Mouse (Mus musculus) liver, embryonic 16.5 days (tissue): ENCODE results near the gene Tmem30b. TPM values are rescaled to one million over a fixed set of nuclear protein-coding genes. Genes with fewer than 3 reads are reported as not detected.
"Not testable (repeated sequence)": the region's sequence is repeated elsewhere in the genome, so short reads cannot be mapped to it uniquely, and the experiment has no call there.

Experiments used
- ATAC-seq: fragments of 200-750 bp; cut with Nextera tagmentation; 2 replicates; pipeline ENCODE4 v1.8.0; 2017; ENCODE audit warnings: low read depth, mild to moderate bottlenecking, moderate number of reproducible peaks, moderate library complexity
- H3K27ac ChIP-seq: fragments of 300-500 bp; sonication (generic); 2 replicates; pipeline ENCODE4 v1.5.1; 2014; ENCODE audit warnings: mild to moderate bottlenecking, low read length
- H3K27me3 ChIP-seq: fragments of 300-500 bp; sonication (generic); 2 replicates; pipeline ENCODE4 v1.6.1; 2014; ENCODE audit warnings: low read depth, low read length, mixed read lengths; ENCODE audit not compliant: control insufficient read depth, insufficient read depth
- H3K36me3 ChIP-seq: fragments of 300-500 bp; sonication (generic); 2 replicates; pipeline ENCODE4 v1.6.1; 2014; ENCODE audit warnings: mild to moderate bottlenecking; ENCODE audit not compliant: control insufficient read depth, insufficient read depth
- H3K4me1 ChIP-seq: fragments of 300-500 bp; sonication (generic); 2 replicates; pipeline ENCODE4 v1.6.1; 2014; ENCODE audit warnings: low read depth, low read length, mixed read lengths; ENCODE audit not compliant: control insufficient read depth
- H3K4me2 ChIP-seq: fragments of 300-500 bp; sonication (generic); 2 replicates; pipeline ENCODE4 v1.6.1; 2014; ENCODE audit warnings: low read depth, low read length, mixed read lengths
- H3K4me3 ChIP-seq: fragments of 300-500 bp; sonication (generic); 2 replicates; pipeline ENCODE4 v1.5.1; 2014; ENCODE audit warnings: low read depth, mild to moderate bottlenecking, low read length
- H3K9ac ChIP-seq: fragments of 300-500 bp; sonication (generic); 2 replicates; pipeline ENCODE4 v1.6.1; 2014; ENCODE audit warnings: low read depth, low read length
- H3K9me3 ChIP-seq: fragments of 300-500 bp; sonication (generic); replicated peaks from 2 replicates; pipeline ENCODE4 v1.6.1; 2016; ENCODE audit warnings: low read length; ENCODE audit not compliant: control insufficient read depth
- WGBS: fragments of 180-500 bp; shearing (Covaris S2); extraction: QIAGEN DNeasy Blood & Tissue Kit; methylation state at CpG from one replicate; pipeline ENCODE4 v1.1.7; 2014; ENCODE audit not compliant: insufficient replicate concordance; 5-methylcytosine and 5-hydroxymethylcytosine counted together
- polyA plus RNA-seq: library from polyadenylated mRNA; unstranded; fragments of >200 nt; fragmentation: Nextera tagmentation; extraction: Ambion mirVana; gene quantifications from 2 replicates; pipeline ENCODE4 v1.2.1, GENCODE M21; 2015

The Tmem30b gene
- polyA plus RNA-seq, 1 experiment from 2014 or later: 14.4 TPM

DNA sequence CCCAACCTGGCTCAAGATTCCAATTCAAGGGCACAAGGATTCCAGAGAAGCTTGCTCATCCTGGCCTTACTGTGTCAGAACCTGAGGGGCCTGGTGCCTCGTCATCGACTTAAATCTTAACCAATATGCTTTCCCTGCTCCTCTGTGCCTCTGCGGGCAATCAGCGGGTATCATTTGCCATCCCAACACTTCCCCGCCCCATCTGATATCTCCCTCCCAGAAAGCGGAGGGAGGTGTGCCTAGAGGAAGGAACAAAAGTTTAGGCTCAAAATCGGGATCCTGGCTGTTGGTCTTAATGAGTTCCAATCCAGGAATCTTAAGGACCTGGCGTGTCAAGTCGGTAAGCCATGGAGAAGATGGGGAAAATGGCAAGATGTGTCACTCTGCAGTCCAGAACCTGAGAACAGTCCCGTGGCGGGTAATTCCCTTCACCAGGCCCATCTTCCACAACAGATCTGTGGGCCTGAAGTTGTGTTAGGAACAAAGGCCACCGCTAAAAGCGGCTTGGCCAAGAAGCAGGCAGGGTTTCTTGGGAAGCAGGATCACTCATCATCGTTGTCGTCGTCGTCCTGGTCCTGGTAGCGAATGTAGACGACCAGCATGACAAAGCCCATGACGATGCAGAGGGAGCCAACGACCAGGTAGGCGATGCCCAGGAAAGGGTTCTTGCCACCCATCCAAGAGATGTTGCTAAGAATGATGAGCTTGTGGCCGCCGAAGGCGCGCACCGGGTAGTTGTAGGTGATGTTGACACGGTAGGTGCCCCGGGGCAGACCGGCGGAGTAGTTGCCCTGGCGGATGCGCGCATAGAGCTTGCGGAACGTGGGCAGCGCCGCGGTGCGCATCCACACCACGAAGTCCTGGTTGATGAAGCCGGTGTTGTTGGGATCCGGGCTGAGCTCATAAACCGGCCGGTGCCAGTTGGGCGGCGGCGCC lies 1.2 kb downstream of the Tmem30b start:
- H3K27me3 ChIP-seq: peaks cover 48% of the 10 kb centered on the region
- ATAC-seq: no peak
- H3K36me3 ChIP-seq: no peaks in the 10 kb centered on the region
- H3K9me3 ChIP-seq: no peaks in the 10 kb centered on the region
- peak overlapping the region; percentile 54; the same call in 1 of the 2 replicates for H3K9ac ChIP-seq
- H3K27ac ChIP-seq: no peak overlapping the region
- WGBS: 14% methylated on average over 48 of the region's 48 CpGs
- peak overlapping the region; percentile 53 for H3K4me3 ChIP-seq
- H3K4me1 ChIP-seq: no peaks in the 10 kb centered on the region; the same call in 1 of the 2 replicates
- peak overlapping the region; percentile 57 for H3K4me2 ChIP-seq

DNA sequence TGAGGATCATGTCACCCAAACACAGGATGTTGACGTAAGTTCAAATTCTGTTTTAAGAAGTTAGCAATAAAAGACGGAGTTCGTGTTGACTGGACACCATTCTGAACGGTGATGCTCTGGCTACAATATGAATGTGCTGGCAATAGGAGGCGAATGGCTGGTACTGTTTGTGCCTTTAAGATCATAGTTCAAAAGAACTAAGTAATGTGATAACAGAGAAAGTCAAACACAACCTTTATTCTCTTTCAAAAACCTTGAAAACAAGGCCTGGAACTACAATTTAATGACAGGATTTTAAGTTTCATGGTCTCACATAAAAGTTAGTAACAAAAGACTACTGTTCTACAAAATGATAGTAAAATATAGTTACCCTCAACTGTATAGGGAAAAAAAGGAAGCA lies 3.0 kb downstream of the Tmem30b start:
- WGBS: 60% methylated on average over 5 of the region's 5 CpGs
- H3K9me3 ChIP-seq: no peaks in the 10 kb centered on the region
- H3K27ac ChIP-seq: no peak overlapping the region
- no peak for ATAC-seq
- H3K36me3 ChIP-seq: no peaks in the 10 kb centered on the region
- no peak overlapping the region for H3K9ac ChIP-seq
- H3K4me1 ChIP-seq: no peaks in the 10 kb centered on the region; the same call in 1 of the 2 replicates
- H3K4me2 ChIP-seq: no peak overlapping the region
- H3K27me3 ChIP-seq: peaks cover 40% of the 10 kb centered on the region
- H3K4me3 ChIP-seq: no peak overlapping the region

DNA sequence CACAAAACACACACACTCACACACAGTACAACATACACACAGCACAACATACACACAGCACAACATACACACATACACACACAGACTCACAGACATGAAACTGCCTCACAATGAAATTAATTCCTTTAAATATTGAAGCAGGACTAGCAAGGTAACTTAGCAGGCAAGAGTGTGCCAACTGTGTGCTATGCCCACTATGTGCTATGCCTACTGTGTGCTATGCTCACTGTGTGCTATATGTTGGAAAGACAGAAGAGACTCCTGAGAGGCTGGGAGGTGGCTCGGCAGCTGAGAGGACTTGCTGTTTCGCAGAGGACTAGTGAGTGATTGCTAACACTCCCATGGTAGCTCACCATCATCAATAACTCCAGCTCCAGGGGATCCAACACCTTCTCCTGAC lies 5.8 kb downstream of the Tmem30b start:
- H3K4me1 ChIP-seq: no peaks in the 10 kb centered on the region; the same call in 1 of the 2 replicates
- no peaks in the 10 kb centered on the region for H3K9me3 ChIP-seq
- no peak overlapping the region for H3K4me2 ChIP-seq
- ATAC-seq: no peak
- 81% methylated on average over 2 of the region's 2 CpGs for WGBS
- H3K27ac ChIP-seq: no peak overlapping the region
- no peak overlapping the region for H3K4me3 ChIP-seq
- no peaks in the 10 kb centered on the region for H3K36me3 ChIP-seq
- peaks cover 12% of the 10 kb centered on the region for H3K27me3 ChIP-seq
- H3K9ac ChIP-seq: no peak overlapping the region

DNA sequence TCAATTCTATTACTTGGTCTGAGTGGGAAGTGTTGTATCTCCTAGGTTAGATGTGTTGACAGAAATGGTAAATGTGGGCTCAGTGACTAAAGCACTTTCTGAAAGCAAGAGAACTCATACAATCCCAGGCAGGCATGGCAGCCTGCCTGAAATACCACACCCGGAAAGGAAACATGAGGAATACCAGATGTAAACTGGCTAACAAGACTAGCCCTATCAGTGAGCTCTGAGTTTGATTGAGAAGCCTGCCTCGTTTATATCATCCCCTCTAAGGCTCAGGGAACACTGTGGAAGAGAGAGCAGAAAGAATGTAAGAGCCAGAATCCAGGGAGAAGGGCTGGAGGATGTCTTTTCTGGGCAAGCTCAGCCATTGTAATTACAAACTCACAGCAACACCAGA lies 7.0 kb downstream of the Tmem30b start:
- H3K9me3 ChIP-seq: no peaks in the 10 kb centered on the region
- H3K36me3 ChIP-seq: no peaks in the 10 kb centered on the region
- WGBS: 41% methylated on average over 2 of the region's 2 CpGs
- H3K4me3 ChIP-seq: no peak overlapping the region
- ATAC-seq: no peak
- no peaks in the 10 kb centered on the region; the same call in 1 of the 2 replicates for H3K4me1 ChIP-seq
- H3K9ac ChIP-seq: no peak overlapping the region
- H3K27me3 ChIP-seq: no peaks in the 10 kb centered on the region; the same call in 1 of the 2 replicates
- H3K4me2 ChIP-seq: no peak overlapping the region
- H3K27ac ChIP-seq: no peak overlapping the region

DNA sequence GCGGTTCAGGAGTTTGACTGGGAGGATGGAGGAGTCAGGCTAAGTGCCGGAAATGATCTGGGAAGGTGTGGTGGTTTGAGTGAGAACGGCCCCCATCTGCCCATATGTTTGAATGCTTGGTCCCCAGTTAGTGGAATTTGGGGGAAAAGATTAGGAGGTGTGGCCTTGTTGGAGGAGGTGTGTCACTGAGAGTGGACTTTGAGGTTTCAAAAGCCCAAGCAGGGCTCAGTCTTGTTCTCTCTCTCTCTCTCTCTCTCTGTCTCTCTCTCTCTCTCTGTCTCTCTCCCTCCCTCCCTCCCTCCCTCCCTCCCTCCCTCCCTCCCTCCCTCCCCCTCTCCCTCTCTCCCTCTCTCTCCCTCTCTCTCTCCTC lies 8.1 kb downstream of the Tmem30b start:
- H3K36me3 ChIP-seq, H3K27me3 ChIP-seq, H3K9ac ChIP-seq, H3K9me3 ChIP-seq, H3K4me1 ChIP-seq: not testable (repeated sequence)
- ATAC-seq: peak; percentile 32
- Histone ChIP-seq H3K4me3 (peak overlapping the region; percentile 45), H3K4me2 (peak overlapping the region; percentile 51), H3K27ac (peak overlapping the region; percentile 26; the same call in 1 of the 2 replicates)
- WGBS: 34% methylated on average over 3 of the region's 3 CpGs

DNA sequence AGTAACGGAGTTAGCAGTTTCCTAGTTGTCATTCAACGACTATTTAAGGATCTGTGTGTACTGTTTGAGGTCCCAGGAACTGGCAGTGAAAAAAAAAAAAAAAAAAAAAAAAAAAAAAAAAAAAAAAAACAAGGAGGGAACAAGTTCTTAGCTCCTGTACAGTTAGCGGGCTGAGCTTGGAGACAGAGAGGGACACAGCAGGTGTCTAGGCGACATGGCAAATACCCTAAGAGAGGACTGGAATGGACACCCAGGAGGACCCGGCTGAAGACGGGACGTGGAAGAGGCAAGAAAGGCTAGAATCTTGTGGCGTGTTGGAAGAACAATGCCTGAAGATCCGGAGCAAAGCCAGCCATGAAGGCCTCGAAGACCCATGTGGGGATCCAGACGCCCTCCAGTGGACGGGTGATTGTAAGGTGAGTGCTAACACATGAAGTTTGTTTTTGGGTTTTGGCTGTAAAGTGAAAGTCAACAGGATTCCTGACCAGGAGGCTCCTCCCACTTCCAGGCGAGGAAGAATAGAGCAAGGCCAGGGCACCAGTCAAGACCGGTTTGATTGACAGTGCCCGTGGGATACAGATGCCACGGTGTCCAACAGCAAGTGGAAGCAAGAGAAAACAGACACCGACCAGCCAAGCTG lies 8.6 kb downstream of the Tmem30b start:
- Histone ChIP-seq H3K9ac (no peak overlapping the region), H3K9me3 (no peaks in the 10 kb centered on the region), H3K27me3 (no peaks in the 10 kb centered on the region), H3K4me3 (peak overlapping the region; percentile 45), H3K4me2 (peak overlapping the region; percentile 51), H3K27ac (peak overlapping the region; percentile 26; the same call in 1 of the 2 replicates), H3K4me1 (no peaks in the 10 kb centered on the region; the same call in 1 of the 2 replicates), H3K36me3 (no peaks in the 10 kb centered on the region)
- WGBS: 18% methylated on average over 17 of the region's 17 CpGs
- peak; percentile 70 for ATAC-seq

- 10% methylated on average over 9 of the region's 9 CpGs for WGBS
- no peak overlapping the region for H3K27ac ChIP-seq
- no peak for ATAC-seq
Observed at GRCm38 (mm10) chr12:73534591-73534990, 11.6 kb downstream of the Tmem30b start.

GRCm38 (mm10) chr12:73531889-73532479 lies 14.2 kb downstream of the Tmem30b start:
- Histone ChIP-seq H3K27me3 (no peaks in the 10 kb centered on the region), H3K9ac (no peak overlapping the region), H3K36me3 (no peaks in the 10 kb centered on the region), H3K4me2 (no peak overlapping the region), H3K27ac (no peak overlapping the region), H3K4me3 (no peak overlapping the region), H3K9me3 (no peaks in the 10 kb centered on the region), H3K4me1 (no peaks in the 10 kb centered on the region)
- WGBS: 69% methylated on average over 11 of the region's 11 CpGs
- ATAC-seq: no peak

More at GRCm38 (mm10) chr12:73534591-73534990, 11.6 kb downstream of the Tmem30b start:
- no peak overlapping the region for H3K9ac ChIP-seq
- H3K27me3 ChIP-seq: no peaks in the 10 kb centered on the region
- no peaks in the 10 kb centered on the region for H3K9me3 ChIP-seq
- H3K4me1 ChIP-seq: no peaks in the 10 kb centered on the region; the same call in 1 of the 2 replicates
- no peaks in the 10 kb centered on the region for H3K36me3 ChIP-seq
- no peak overlapping the region for H3K4me2 ChIP-seq
- H3K4me3 ChIP-seq: no peak overlapping the region
